Comparison of ENCODE assay signal across 8 mouse cellular contexts in the genomic region with DNA sequence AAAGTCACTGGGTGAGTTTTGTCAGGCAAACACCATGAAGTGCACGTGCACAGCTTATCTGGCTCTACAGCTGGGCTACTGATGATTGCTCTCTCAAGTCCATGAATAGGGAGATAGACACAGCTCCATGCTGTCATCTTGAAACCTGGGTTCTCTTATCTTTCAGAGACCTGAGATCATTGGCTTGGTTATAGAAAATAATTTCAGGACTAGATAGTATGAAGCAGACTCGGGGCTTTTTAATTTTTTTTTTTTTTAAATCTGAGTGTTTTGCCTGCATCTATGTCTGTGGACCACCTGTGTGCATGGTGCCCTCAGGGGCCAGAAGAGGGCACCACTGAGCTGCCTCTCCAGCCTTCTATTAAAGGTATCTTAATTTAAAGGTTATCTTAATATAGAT. TPM values are rescaled to one million over a fixed set of nuclear protein-coding genes. Genes with fewer than 3 reads are reported as not detected.
DNase-seq lines count a peak whose midpoint lies in the region; ATAC-seq lines count a peak whose summit lies in the region.

No protein-coding gene starts in this region.

- ATAC-seq in embryonic facial prominence, embryonic 11.5 days (replicated peaks; ENCODE audit: insufficient number of reproducible peaks, low FRiP score, low TSS enrichment, low read depth): no peak
- no peak for ATAC-seq in midbrain, embryonic 14.5 days (ENCODE audit: low FRiP score, low TSS enrichment)
- no peak for ATAC-seq in midbrain, embryonic 16.5 days

- no peaks in the 10 kb centered on the region for H3K9me3 ChIP-seq in embryonic facial prominence, embryonic 11.5 days (replicated peaks; ENCODE audit: control insufficient read depth, low read length)
- H3K9me3 ChIP-seq in embryonic facial prominence, embryonic 10.5 days: no peaks in the 10 kb centered on the region
- H3K9me3 ChIP-seq in midbrain, embryonic 14.5 days (ENCODE audit: control insufficient read depth, low read length): no peaks in the 10 kb centered on the region
- H3K9me3 ChIP-seq in midbrain, embryonic 16.5 days (replicated peaks; ENCODE audit: control insufficient read depth, low read length, poor library complexity, severe bottlenecking): no peaks in the 10 kb centered on the region

- H3K4me3 ChIP-seq in embryonic facial prominence, embryonic 11.5 days (ENCODE audit: low read depth, low read length): no peak overlapping the region
- H3K4me3 ChIP-seq in embryonic facial prominence, embryonic 10.5 days: no peak overlapping the region
- H3K4me3 ChIP-seq in midbrain, embryonic 14.5 days (replicated peaks; ENCODE audit: low read depth, low read length): no peak overlapping the region
- no peak overlapping the region for H3K4me3 ChIP-seq in midbrain, embryonic 16.5 days (ENCODE audit: low read depth, low read length)

- WGBS in embryonic facial prominence, embryonic 11.5 days: 26% methylated on average over 2 of the region's 2 CpGs
- 36% methylated on average over 2 of the region's 2 CpGs for WGBS in embryonic facial prominence, embryonic 10.5 days
- 38% methylated on average over 2 of the region's 2 CpGs for WGBS in midbrain, embryonic 14.5 days
- 35% methylated on average over 2 of the region's 2 CpGs for WGBS in midbrain, embryonic 16.5 days

- no peak overlapping the region for H3K27ac ChIP-seq in embryonic facial prominence, embryonic 11.5 days (replicated peaks; ENCODE audit: low read depth, low read length)
- no peak overlapping the region for H3K27ac ChIP-seq in embryonic facial prominence, embryonic 10.5 days (replicated peaks)
- no peak overlapping the region for H3K27ac ChIP-seq in midbrain, embryonic 14.5 days (replicated peaks; ENCODE audit: low read depth, low read length)
- H3K27ac ChIP-seq in midbrain, embryonic 16.5 days (ENCODE audit: low read length): no peak overlapping the region

- H3K27me3 ChIP-seq in embryonic facial prominence, embryonic 11.5 days (ENCODE audit: control insufficient read depth, insufficient read depth, low read length): no peaks in the 10 kb centered on the region
- no peaks in the 10 kb centered on the region for H3K27me3 ChIP-seq in embryonic facial prominence, embryonic 10.5 days (replicated peaks; ENCODE audit: low read depth, poor library complexity, severe bottlenecking)
- no peaks in the 10 kb centered on the region for H3K27me3 ChIP-seq in midbrain, embryonic 14.5 days (ENCODE audit: control insufficient read depth, insufficient read depth, low read length)
- H3K27me3 ChIP-seq in midbrain, embryonic 16.5 days (ENCODE audit: control insufficient read depth, insufficient read depth, low read depth, low read length): no peaks in the 10 kb centered on the region

- peaks cover 2% of the 10 kb centered on the region for H3K36me3 ChIP-seq in embryonic facial prominence, embryonic 11.5 days (replicated peaks; ENCODE audit: control insufficient read depth, insufficient read depth, low read depth, low read length)
- peaks cover 45% of the 10 kb centered on the region for H3K36me3 ChIP-seq in embryonic facial prominence, embryonic 10.5 days (replicated peaks)
- H3K36me3 ChIP-seq in midbrain, embryonic 14.5 days (ENCODE audit: control insufficient read depth, insufficient read depth, low read length): peaks cover 34% of the 10 kb centered on the region
- H3K36me3 ChIP-seq in midbrain, embryonic 16.5 days (ENCODE audit: control insufficient read depth, insufficient read depth, low read length): peaks cover 11% of the 10 kb centered on the region

- no peaks in the 10 kb centered on the region for H3K4me1 ChIP-seq in embryonic facial prominence, embryonic 11.5 days (ENCODE audit: control insufficient read depth, insufficient read depth, low read length)
- no peaks in the 10 kb centered on the region for H3K4me1 ChIP-seq in embryonic facial prominence, embryonic 10.5 days
- H3K4me1 ChIP-seq in midbrain, embryonic 14.5 days (ENCODE audit: control insufficient read depth, insufficient read depth, low read length): no peaks in the 10 kb centered on the region
- no peaks in the 10 kb centered on the region for H3K4me1 ChIP-seq in midbrain, embryonic 16.5 days (ENCODE audit: control insufficient read depth, insufficient read depth, low read length)

- no peak overlapping the region for H3K4me2 ChIP-seq in embryonic facial prominence, embryonic 11.5 days (ENCODE audit: low read depth, low read length)
- H3K4me2 ChIP-seq in midbrain, embryonic 14.5 days (ENCODE audit: low read length): no peak overlapping the region
- no peak overlapping the region for H3K4me2 ChIP-seq in midbrain, embryonic 16.5 days (ENCODE audit: low read length)

- no peak overlapping the region for H3K9ac ChIP-seq in embryonic facial prominence, embryonic 11.5 days (replicated peaks; ENCODE audit: low read length)
- H3K9ac ChIP-seq in midbrain, embryonic 14.5 days (replicated peaks; ENCODE audit: low read length): no peak overlapping the region
- no peak overlapping the region for H3K9ac ChIP-seq in midbrain, embryonic 16.5 days (ENCODE audit: low read depth, low read length)

- DNase-seq in embryonic facial prominence, embryonic 11.5 days (ENCODE audit: low spot score): peak; percentile 44
- no peak for DNase-seq in embryonic facial prominence, embryonic 10.5 days (ENCODE audit: low spot score)
- peak; percentile 61 for DNase-seq in midbrain, embryonic 14.5 days
- peak; percentile 20 for DNase-seq in embryo, embryonic 11.5 days (ENCODE audit: low read depth, low spot score)
- DNase-seq in retina, embryonic 14.5 days (ENCODE audit: low spot score): peak; percentile 50
- no peak for DNase-seq in yolk sac, embryonic 10.5 days (ENCODE audit: low spot score)
- no peak for DNase-seq in ovary, postnatal 36 days (ENCODE audit: low spot score)

RNA-seq across cellular contexts. Expression of a gene that starts 23.9 kb away (rescaled TPM):
- 223 and 226 TPM in 2 replicates for polyA plus RNA-seq in embryonic facial prominence, embryonic 11.5 days (2014; fragmentation: Nextera tagmentation; extraction: Ambion mirVana)
- 369 and 387 TPM in 2 replicates for polyA plus RNA-seq in embryonic facial prominence, embryonic 10.5 days (2016; fragmentation: Nextera tagmentation; extraction: Ambion mirVana)
- 173 and 222 TPM in 2 replicates for polyA plus RNA-seq in midbrain, embryonic 14.5 days (2014; fragmentation: Nextera tagmentation; extraction: Ambion mirVana)
- polyA plus RNA-seq in midbrain, embryonic 16.5 days (2015; fragmentation: Nextera tagmentation; extraction: Ambion mirVana): 270 and 326 TPM in 2 replicates

RNA-seq across cellular contexts. Expression of a gene that starts 36.9 kb away (rescaled TPM):
- 0.18 and 0.49 TPM in 2 replicates for polyA plus RNA-seq in embryonic facial prominence, embryonic 11.5 days (2014; fragmentation: Nextera tagmentation; extraction: Ambion mirVana)
- polyA plus RNA-seq in embryonic facial prominence, embryonic 10.5 days (2016; fragmentation: Nextera tagmentation; extraction: Ambion mirVana): 0.10 and 0.12 TPM in 2 replicates
- polyA plus RNA-seq in midbrain, embryonic 14.5 days (2014; fragmentation: Nextera tagmentation; extraction: Ambion mirVana): 4.1 and 6.9 TPM in 2 replicates
- 8.2 and 11.3 TPM in 2 replicates for polyA plus RNA-seq in midbrain, embryonic 16.5 days (2015; fragmentation: Nextera tagmentation; extraction: Ambion mirVana)

RNA-seq across cellular contexts. Expression of a gene that starts 52.1 kb away (rescaled TPM):
- polyA plus RNA-seq in embryonic facial prominence, embryonic 11.5 days (2014; fragmentation: Nextera tagmentation; extraction: Ambion mirVana): 0.31 and 0.60 TPM in 2 replicates
- polyA plus RNA-seq in embryonic facial prominence, embryonic 10.5 days (2016; fragmentation: Nextera tagmentation; extraction: Ambion mirVana): 0.50 and 0.78 TPM in 2 replicates
- 0.45 TPM in 1 of 2 replicates, not detected in the other for polyA plus RNA-seq in midbrain, embryonic 14.5 days (2014; fragmentation: Nextera tagmentation; extraction: Ambion mirVana)
- polyA plus RNA-seq in midbrain, embryonic 16.5 days (2015; fragmentation: Nextera tagmentation; extraction: Ambion mirVana): 0.15 TPM in 1 of 2 replicates, not detected in the other

Comparison
In these comparisons a context has a peak if more than half of its experiments do, and no peak if none do; other contexts are left out.
1. DNase-seq: peak in embryonic facial prominence, embryonic 11.5 days (single experiment), midbrain, embryonic 14.5 days (single experiment), embryo, embryonic 11.5 days (single experiment) and retina, embryonic 14.5 days (single experiment); none in embryonic facial prominence, embryonic 10.5 days (single experiment), yolk sac, embryonic 10.5 days (single experiment) and ovary, postnatal 36 days (single experiment).